Mouse (Mus musculus): ENCODE measurements at regions not wholly inside any gene's neighbourhood (a gene's known extent, or its start where the extent isn't known, plus 50 kb on each side); places are given as distances from the start of the nearest gene placed in this dataset.

Small RNA genes lying in the stretch of these regions (microRNA-seq; reads per million reads assigned to microRNA genes)
- gene Mir3089, result 0.34 to 0.53 reads per million in 2 experiments
